Mouse (Mus musculus) lung, embryonic 15.5 days (tissue): ENCODE measurements around the gene Vhl. TPM values are rescaled to one million over a fixed set of nuclear protein-coding genes. Genes with fewer than 3 reads are reported as not detected.

Experiments used
- ATAC-seq: fragments of 200-750 bp; cut with Nextera tagmentation; 2 replicates; pipeline ENCODE4 v1.8.0; 2017; ENCODE audit warnings: moderate number of reproducible peaks, borderline replicate concordance; ENCODE audit not compliant: low FRiP score, low TSS enrichment; ENCODE audit errors: extremely low read depth
- H3K27ac ChIP-seq: fragments of 300-500 bp; sonication (generic); 2 replicates; pipeline ENCODE4 v1.5.1; 2015; ENCODE audit warnings: moderate library complexity, mild to moderate bottlenecking, inconsistent platforms
- H3K27me3 ChIP-seq: fragments of 300-500 bp; sonication (generic); 2 replicates; pipeline ENCODE4 v1.6.1; 2015; ENCODE audit warnings: inconsistent platforms
- H3K36me3 ChIP-seq: fragments of 300-500 bp; sonication (generic); 2 replicates; pipeline ENCODE4 v1.6.1; 2015; ENCODE audit warnings: inconsistent platforms
- H3K4me1 ChIP-seq: fragments of 300-500 bp; sonication (generic); 2 replicates; pipeline ENCODE4 v1.6.1; 2015; ENCODE audit warnings: inconsistent platforms
- H3K4me2 ChIP-seq: fragments of 300-500 bp; sonication (generic); 2 replicates; pipeline ENCODE4 v1.6.1; 2015; ENCODE audit warnings: inconsistent platforms, mild to moderate bottlenecking, moderate library complexity
- H3K4me3 ChIP-seq: fragments of 300-500 bp; sonication (generic); 2 replicates; pipeline ENCODE4 v1.5.1; 2015; ENCODE audit warnings: mild to moderate bottlenecking, inconsistent platforms
- H3K9ac ChIP-seq: fragments of 300-500 bp; sonication (generic); 2 replicates; pipeline ENCODE4 v1.6.1; 2015; ENCODE audit warnings: inconsistent platforms
- H3K9me3 ChIP-seq: fragments of 300-500 bp; sonication (generic); 2 replicates; pipeline ENCODE4 v1.6.1; 2016; ENCODE audit warnings: inconsistent platforms
- WGBS: fragments of 180-500 bp; shearing (Covaris S2); methylation state at CpG from one replicate; pipeline ENCODE4 v1.1.7; 2015; 5-methylcytosine and 5-hydroxymethylcytosine counted together
- polyA plus RNA-seq: library from polyadenylated mRNA; unstranded; fragments of >200 nt; fragmentation: Nextera tagmentation; extraction: Ambion mirVana; gene quantifications from 2 replicates; pipeline ENCODE4 v1.2.1, GENCODE M21; 2015

The Vhl gene
- polyA plus RNA-seq, 1 experiment from 2014 or later, result 45.8 TPM

DNA sequence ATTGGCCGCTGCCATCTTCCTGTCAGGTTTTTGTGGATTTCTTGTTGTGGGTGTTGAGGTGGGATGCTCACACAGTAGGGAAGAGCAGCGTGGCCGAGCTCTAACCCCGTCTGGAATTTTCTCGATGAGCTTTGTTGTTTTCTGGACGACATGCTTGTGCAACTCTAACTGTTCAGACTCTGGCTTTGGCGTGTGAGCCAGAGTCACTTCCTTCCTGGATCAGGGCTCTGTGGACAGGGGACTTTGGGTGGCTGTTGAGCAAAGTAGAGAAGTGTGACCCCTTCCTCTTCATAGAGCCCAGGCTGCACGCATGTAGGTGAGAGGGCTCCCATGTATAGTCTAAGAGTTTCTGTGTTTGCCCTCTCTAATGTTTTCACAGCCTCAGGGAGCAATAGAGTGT lies 30.3 kb downstream of the Vhl start:
- no peak overlapping the region for H3K4me2 ChIP-seq
- no peaks in the 10 kb centered on the region for H3K36me3 ChIP-seq
- H3K4me3 ChIP-seq, result no peak overlapping the region
- no peaks in the 10 kb centered on the region for H3K27me3 ChIP-seq
- H3K4me1 ChIP-seq, result 0 out of 2 replicates have a peak, but pooled peaks cover 5% of the 10 kb centered on the region
- WGBS, result 65% methylated on average over 8 of the region's 8 CpGs
- H3K9ac ChIP-seq, result no peak overlapping the region
- no peaks in the 10 kb centered on the region for H3K9me3 ChIP-seq
- no peak overlapping the region for H3K27ac ChIP-seq
- ATAC-seq, result no peak

DNA sequence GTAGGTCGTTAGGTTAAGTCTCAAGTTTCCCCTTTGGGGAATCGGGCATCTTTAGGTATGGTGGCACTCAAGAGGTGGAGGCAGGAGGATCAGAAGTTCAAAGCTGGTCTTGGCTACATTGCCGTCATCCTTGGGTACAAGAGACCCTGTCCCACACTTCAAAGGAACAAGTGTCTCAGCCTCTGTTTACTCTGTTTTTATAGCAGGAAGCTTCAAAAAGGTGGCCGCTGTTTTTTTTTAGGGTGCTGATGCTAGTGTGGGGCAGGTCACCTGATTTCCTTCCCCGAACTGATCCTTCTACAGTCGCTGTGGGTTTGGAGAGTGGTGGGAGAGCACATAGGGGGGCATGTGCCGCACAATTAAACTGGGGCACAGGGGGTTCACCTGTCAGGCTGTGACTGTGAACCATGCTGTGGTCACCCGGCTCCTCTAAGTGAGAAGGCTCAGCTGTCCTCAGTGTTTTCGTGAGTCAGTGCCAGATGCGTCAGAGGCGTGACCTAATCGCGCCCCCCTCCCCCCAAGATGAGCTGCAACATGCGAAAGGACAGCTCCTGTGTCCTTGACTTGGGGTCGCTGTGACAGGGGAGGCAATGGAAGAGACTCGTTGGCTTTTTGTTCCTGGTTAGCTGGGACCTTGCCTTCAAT lies 31.1 kb downstream of the Vhl start:
- Histone ChIP-seq H3K9me3 (no peaks in the 10 kb centered on the region), H3K4me2 (no peak overlapping the region)

DNA sequence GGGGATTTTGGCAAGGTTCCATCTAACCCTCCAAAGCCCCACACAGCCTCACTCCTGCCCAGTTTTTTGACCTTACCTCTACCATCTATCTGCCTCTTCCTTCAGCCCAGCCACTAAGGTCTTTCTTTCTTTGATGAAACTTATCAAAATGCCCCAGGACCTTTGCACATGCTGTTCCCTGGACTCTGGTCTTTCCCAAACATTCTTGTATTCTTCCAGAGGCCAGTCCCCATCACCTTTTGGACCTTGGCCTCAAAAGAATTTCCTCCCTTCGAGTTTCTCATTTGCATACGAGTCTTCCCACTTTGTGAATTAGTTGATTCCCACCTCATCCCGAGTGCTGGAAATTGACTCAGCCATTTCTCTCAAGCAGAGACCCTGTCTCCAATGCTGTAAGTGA lies 31.7 kb downstream of the Vhl start:
- no peaks in the 10 kb centered on the region for H3K4me1 ChIP-seq
- no peaks in the 10 kb centered on the region for H3K27me3 ChIP-seq
- no peak overlapping the region for H3K4me3 ChIP-seq
- 87% methylated on average over 3 of the region's 3 CpGs for WGBS
- H3K36me3 ChIP-seq, result no peaks in the 10 kb centered on the region
- no peak for ATAC-seq
- H3K9me3 ChIP-seq, result no peaks in the 10 kb centered on the region
- H3K4me2 ChIP-seq, result no peak overlapping the region
- H3K27ac ChIP-seq, result no peak overlapping the region
- H3K9ac ChIP-seq, result no peak overlapping the region

More for the DNA sequence above, 31.1 kb downstream of the Vhl start:
- ATAC-seq, result 0 out of 2 replicates have a peak, but pooled peaks have one; percentile 10
- 0 out of 2 replicates have a peak, but pooled peaks cover 4% of the 10 kb centered on the region for H3K4me1 ChIP-seq
- 55% methylated on average over 16 of the region's 16 CpGs for WGBS
- H3K4me3 ChIP-seq, result no peak overlapping the region
- H3K9ac ChIP-seq, result no peak overlapping the region
- H3K27me3 ChIP-seq, result no peaks in the 10 kb centered on the region
- no peaks in the 10 kb centered on the region for H3K36me3 ChIP-seq
- no peak overlapping the region for H3K27ac ChIP-seq

- no peak overlapping the region for H3K27ac ChIP-seq
- WGBS, result 66% methylated on average over 6 of the region's 6 CpGs
- H3K9ac ChIP-seq, result no peak overlapping the region
- no peaks in the 10 kb centered on the region for H3K9me3 ChIP-seq
- no peak overlapping the region for H3K4me2 ChIP-seq
- H3K27me3 ChIP-seq, result no peaks in the 10 kb centered on the region
- no peak for ATAC-seq
- H3K36me3 ChIP-seq, result no peaks in the 10 kb centered on the region
- no peak overlapping the region for H3K4me3 ChIP-seq
- peaks cover 10% of the 10 kb centered on the region; the same call in 1 of the 2 replicates for H3K4me1 ChIP-seq
Observed at GRCm38 (mm10) chr6:113656847-113657246, 33.1 kb downstream of the Vhl start.

DNA sequence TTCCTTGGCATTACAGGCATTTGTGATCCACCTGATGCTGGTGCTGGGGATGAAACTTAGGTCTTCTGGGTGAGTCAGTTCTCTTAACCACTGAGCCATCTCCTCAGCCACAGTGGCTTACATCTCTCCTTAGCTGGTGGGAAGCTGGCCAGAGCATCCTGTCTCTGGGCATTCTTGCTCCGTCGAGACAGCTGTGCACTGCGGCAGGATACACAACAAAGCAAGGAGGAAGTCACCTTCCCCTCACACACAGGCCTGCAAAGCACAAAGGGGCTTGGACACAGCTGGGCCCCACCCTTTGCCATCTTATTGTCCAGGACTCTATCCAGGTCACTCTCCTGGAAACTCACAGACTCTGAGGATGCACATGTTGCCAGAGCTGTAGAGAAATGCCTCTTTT lies 34.5 kb downstream of the Vhl start:
- Histone ChIP-seq H3K4me1 (peaks cover 14% of the 10 kb centered on the region; the same call in 1 of the 2 replicates), H3K27me3 (no peaks in the 10 kb centered on the region), H3K36me3 (no peaks in the 10 kb centered on the region), H3K4me2 (no peak overlapping the region), H3K9me3 (no peaks in the 10 kb centered on the region), H3K9ac (no peak overlapping the region), H3K4me3 (no peak overlapping the region), H3K27ac (peak overlapping the region; percentile 39; the same call in 1 of the 2 replicates)
- 61% methylated on average over 3 of the region's 3 CpGs for WGBS
- no peak for ATAC-seq

DNA sequence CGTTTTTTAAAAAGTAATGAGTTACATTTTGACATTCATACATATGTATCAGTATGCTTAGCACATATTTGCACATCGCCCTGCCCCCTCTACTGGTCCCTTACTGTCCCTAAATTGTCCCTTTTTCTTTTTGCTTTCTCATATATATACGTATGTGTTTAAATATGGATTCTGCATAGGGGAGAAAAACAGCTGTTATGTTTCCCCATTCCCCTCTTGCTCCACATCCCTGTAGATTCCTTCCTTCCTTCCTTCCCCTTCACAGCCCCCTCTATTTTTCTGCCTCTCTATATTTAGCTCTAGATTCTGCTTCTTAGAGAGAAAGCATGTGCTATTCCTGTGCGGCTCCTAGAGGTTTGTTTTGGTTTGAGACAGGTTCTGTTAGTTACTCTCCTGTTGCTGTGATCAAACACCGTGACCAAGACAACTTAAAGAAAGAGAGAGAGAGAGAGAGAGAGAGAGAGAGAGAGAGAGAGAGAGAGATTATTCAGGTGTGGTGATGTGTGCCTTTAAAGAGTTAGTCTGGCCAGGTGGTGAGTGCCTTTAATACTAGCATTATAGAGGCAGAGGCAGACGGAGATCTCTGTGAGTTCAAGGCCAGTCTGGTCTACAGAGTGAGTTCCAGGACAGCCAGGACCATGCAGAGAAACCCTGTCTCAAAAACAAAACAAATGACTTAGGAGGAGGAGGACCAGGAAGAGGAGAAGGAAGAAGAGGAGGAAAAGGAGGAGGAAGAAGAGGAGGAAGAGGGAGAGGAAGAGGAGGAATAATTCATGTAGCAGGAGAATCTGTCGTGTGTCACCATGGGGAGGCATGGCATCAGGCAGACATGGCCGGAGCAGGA lies 36.1 kb downstream of the Vhl start:
- Histone ChIP-seq H3K4me1 (peaks cover 14% of the 10 kb centered on the region; the same call in 1 of the 2 replicates), H3K9me3 (no peaks in the 10 kb centered on the region), H3K9ac (no peak overlapping the region), H3K27ac (no peak overlapping the region), H3K36me3 (no peaks in the 10 kb centered on the region), H3K27me3 (no peaks in the 10 kb centered on the region), H3K4me2 (no peak overlapping the region), H3K4me3 (no peak overlapping the region)
- 53% methylated on average over 8 of the region's 8 CpGs for WGBS
- ATAC-seq, result no peak

GRCm38 (mm10) chr6:113660492-113661352 lies 37.0 kb downstream of the Vhl start:
- no peak for ATAC-seq
- Histone ChIP-seq H3K36me3 (no peaks in the 10 kb centered on the region), H3K27ac (no peak overlapping the region), H3K27me3 (no peaks in the 10 kb centered on the region), H3K9me3 (no peaks in the 10 kb centered on the region), H3K4me1 (peaks cover 14% of the 10 kb centered on the region; the same call in 1 of the 2 replicates), H3K4me3 (no peak overlapping the region), H3K4me2 (no peak overlapping the region), H3K9ac (no peak overlapping the region)
- WGBS, result 53% methylated on average over 14 of the region's 14 CpGs

DNA sequence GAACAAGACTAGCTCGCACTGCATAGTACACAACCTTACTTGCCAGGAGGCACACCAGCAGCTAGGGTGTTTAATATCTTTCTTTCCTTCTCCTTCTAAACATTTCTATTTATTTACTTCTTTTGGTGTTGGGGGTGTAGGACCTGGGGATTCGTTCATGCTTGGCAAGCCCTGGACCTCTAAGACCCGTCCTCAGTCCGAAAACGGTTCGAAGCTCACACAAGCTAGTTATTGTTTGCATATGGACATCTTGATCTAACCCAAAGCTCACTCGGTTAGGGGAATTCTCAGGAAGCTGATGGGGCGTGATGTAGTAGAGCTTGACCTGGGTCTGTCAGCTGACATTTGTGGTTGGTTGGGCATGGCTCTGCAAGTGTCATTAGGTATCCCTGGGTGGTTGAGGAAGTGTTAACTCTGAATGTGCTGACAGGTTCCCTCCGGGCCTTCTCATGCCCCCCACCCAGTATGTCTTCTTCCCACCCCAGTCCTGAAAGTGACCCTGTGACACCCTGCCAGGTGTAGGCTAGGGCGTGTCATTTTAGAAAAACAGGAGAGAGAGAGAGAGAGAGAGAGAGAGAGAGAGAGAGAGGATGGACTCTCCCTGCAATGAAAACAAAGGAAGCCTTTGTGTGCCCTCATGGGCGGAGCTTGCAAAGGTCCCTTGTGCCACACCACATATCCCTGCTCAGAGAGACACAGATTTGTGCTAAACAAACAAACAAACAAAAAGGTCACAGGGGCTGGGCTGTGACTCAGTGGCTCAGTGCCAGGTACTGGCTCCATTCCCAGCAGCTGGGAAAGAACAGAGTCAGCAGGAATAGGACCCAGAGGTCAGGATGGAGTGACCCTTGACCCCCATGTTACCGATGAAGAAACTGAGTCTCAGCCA lies 37.8 kb downstream of the Vhl start:
- H3K4me3 ChIP-seq, result no peak overlapping the region
- peaks cover 14% of the 10 kb centered on the region; the same call in 1 of the 2 replicates for H3K4me1 ChIP-seq
- ATAC-seq, result no peak
- H3K9ac ChIP-seq, result no peak overlapping the region
- WGBS, result 47% methylated on average over 12 of the region's 12 CpGs
- H3K4me2 ChIP-seq, result no peak overlapping the region
- H3K9me3 ChIP-seq, result no peaks in the 10 kb centered on the region
- H3K27me3 ChIP-seq, result no peaks in the 10 kb centered on the region
- no peak overlapping the region for H3K27ac ChIP-seq
- no peaks in the 10 kb centered on the region for H3K36me3 ChIP-seq

DNA sequence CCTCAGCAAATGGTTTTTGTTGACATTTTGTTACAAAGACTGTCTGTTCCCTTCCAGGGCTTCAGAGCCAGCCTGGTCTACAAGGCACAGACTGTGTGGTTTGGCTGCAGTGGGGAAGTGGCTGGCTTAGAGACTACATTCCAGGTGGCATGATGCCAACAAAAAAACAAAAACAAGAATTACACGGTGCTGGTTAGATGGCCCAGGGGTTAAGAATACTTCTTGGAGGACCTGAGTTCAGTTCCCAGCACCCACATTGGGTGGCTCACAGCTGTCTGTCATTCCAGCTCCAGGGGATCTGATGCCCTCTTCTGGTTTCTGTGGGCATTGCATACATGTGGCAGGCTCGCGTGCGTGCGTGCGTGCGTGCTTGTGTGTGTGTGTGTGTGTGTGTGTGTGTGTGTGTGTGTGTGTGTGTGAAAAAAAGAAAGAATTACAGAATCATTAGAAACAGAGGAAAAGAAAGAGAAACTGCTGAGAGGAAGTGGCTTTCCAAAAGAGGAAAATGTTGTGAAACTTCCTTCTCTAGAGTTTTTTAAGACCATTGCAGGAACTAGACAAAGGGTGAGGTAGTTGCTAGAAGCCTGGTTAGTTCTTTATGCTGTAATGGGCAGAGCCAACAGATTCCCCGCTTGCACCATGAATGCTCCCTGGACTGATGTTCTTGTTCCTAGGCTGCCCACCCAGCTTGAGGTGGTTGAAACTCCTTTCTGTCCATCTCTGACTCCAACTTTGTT lies 39.4 kb downstream of the Vhl start:
- Histone ChIP-seq H3K9ac (no peak overlapping the region), H3K4me1 (peaks cover 14% of the 10 kb centered on the region; the same call in 1 of the 2 replicates), H3K27ac (no peak overlapping the region), H3K27me3 (no peaks in the 10 kb centered on the region), H3K9me3 (no peaks in the 10 kb centered on the region), H3K36me3 (no peaks in the 10 kb centered on the region), H3K4me2 (no peak overlapping the region), H3K4me3 (no peak overlapping the region)
- ATAC-seq, result no peak
- WGBS, result 91% methylated on average over 8 of the region's 8 CpGs

GRCm38 (mm10) chr6:113664305-113664704 lies 40.5 kb downstream of the Vhl start:
- ATAC-seq, result no peak
- Histone ChIP-seq H3K4me2 (no peak overlapping the region), H3K9ac (no peak overlapping the region), H3K27ac (no peak overlapping the region), H3K4me3 (no peak overlapping the region), H3K9me3 (no peaks in the 10 kb centered on the region), H3K27me3 (no peaks in the 10 kb centered on the region), H3K4me1 (peaks cover 21% of the 10 kb centered on the region), H3K36me3 (no peaks in the 10 kb centered on the region)
- 80% methylated on average over 7 of the region's 7 CpGs for WGBS
